Mouse (Mus musculus): ENCODE measurements around the gene Wscd2.

The Wscd2 gene

GRCm38 (mm10) chr5:113542885-113543476, 52.8 kb downstream of the Wscd2 start:
- peak; percentile 92 for DNase-seq

GRCm38 (mm10) chr5:113547949-113548700, 58.0 kb downstream of the Wscd2 start:
- DNase-seq = peak; percentile 81

- no peak for DNase-seq
Observed at GRCm38 (mm10) chr5:113550249-113550648, 60.1 kb downstream of the Wscd2 start.

GRCm38 (mm10) chr5:113550759-113551158, 60.6 kb downstream of the Wscd2 start:
- no peak for DNase-seq

- peak; percentile 60 for DNase-seq
Observed at GRCm38 (mm10) chr5:113553402-113553897, 63.3 kb downstream of the Wscd2 start.

GRCm38 (mm10) chr5:113554095-113554494, 64.0 kb downstream of the Wscd2 start:
- no peak for DNase-seq

GRCm38 (mm10) chr5:113554571-113554970, 64.4 kb downstream of the Wscd2 start:
- DNase-seq = no peak

- DNase-seq = no peak
Observed at GRCm38 (mm10) chr5:113555684-113556083, 65.6 kb downstream of the Wscd2 start.

- no peak for DNase-seq
Observed at GRCm38 (mm10) chr5:113558065-113558464, 67.9 kb downstream of the Wscd2 start.

- DNase-seq = no peak
Observed at GRCm38 (mm10) chr5:113559627-113560026, 69.5 kb downstream of the Wscd2 start.

GRCm38 (mm10) chr5:113564463-113564862, 74.3 kb downstream of the Wscd2 start:
- no peak for DNase-seq

GRCm38 (mm10) chr5:113565101-113565854, 75.1 kb downstream of the Wscd2 start:
- DNase-seq = peak; percentile 45

GRCm38 (mm10) chr5:113565858-113566257, 75.7 kb downstream of the Wscd2 start:
- DNase-seq = no peak

- no peak for DNase-seq
Observed at GRCm38 (mm10) chr5:113570056-113570717, 80.1 kb downstream of the Wscd2 start.

- peak; percentile 27 for DNase-seq
Observed at GRCm38 (mm10) chr5:113577555-113577954, 87.4 kb downstream of the Wscd2 start.

GRCm38 (mm10) chr5:113578428-113578827, 88.3 kb downstream of the Wscd2 start:
- no peak for DNase-seq

- DNase-seq = no peak
Observed at GRCm38 (mm10) chr5:113579128-113579527, 89.0 kb downstream of the Wscd2 start.

GRCm38 (mm10) chr5:113580248-113580647, 90.1 kb downstream of the Wscd2 start:
- DNase-seq = peak; percentile 63

- no peak for DNase-seq
Observed at GRCm38 (mm10) chr5:113580801-113581200, 90.7 kb downstream of the Wscd2 start.

- peak; percentile 27 for DNase-seq
Observed at GRCm38 (mm10) chr5:113583424-113584162, 93.5 kb downstream of the Wscd2 start.

- no peak for DNase-seq
Observed at GRCm38 (mm10) chr5:113584439-113584838, 94.3 kb downstream of the Wscd2 start.
